Mouse (Mus musculus) left cerebral cortex, adult 2 months (tissue): Measurements from ENCODE around the gene Uspl1. TPM values are rescaled to one million over a fixed set of nuclear protein-coding genes. Genes with fewer than 3 reads are reported as not detected.
A peak's percentile ranks its signal among the peaks of the same experiment; 100 is the strongest.

Source experiments
- DNase-seq, 2 experiments: peaks; one replicate each; pipeline ENCODE4 v3.0.0; 2021 to 2022; ENCODE audit warnings: low spot score in 2 of 2, mixed read lengths in 1 of 2; ENCODE audit errors: extremely low spot score in 1 of 2
- H3K27ac ChIP-seq: fragments of 200-600 bp; 2 replicates; pipeline ENCODE4 v1.8.1; 2022
- H3K4me3 ChIP-seq: fragments of 200-600 bp; 2 replicates; pipeline ENCODE4 v1.8.1; 2022
- CTCF ChIP-seq: fragments of 200-600 bp; IDR thresholded peaks from 2 replicates; pipeline ENCODE4 v1.8.1; 2022; ENCODE audit warnings: antibody characterized with exemption, mild to moderate bottlenecking, moderate library complexity
- intact Hi-C: fragments of 180-260 bp; cut with DNase I; formaldehyde crosslinking; loops from one replicate; pipeline ENCODE4 v1.15.1; 2025
- total RNA-seq, 2 experiments: library from RNA; stranded (reverse); gene quantifications; 2 replicates each; pipeline ENCODE4 v1.2.3; 2021

Uspl1 gene
- total RNA-seq, 2 experiments from 2014 or later: 40.6 to 44.1 TPM

DNA sequence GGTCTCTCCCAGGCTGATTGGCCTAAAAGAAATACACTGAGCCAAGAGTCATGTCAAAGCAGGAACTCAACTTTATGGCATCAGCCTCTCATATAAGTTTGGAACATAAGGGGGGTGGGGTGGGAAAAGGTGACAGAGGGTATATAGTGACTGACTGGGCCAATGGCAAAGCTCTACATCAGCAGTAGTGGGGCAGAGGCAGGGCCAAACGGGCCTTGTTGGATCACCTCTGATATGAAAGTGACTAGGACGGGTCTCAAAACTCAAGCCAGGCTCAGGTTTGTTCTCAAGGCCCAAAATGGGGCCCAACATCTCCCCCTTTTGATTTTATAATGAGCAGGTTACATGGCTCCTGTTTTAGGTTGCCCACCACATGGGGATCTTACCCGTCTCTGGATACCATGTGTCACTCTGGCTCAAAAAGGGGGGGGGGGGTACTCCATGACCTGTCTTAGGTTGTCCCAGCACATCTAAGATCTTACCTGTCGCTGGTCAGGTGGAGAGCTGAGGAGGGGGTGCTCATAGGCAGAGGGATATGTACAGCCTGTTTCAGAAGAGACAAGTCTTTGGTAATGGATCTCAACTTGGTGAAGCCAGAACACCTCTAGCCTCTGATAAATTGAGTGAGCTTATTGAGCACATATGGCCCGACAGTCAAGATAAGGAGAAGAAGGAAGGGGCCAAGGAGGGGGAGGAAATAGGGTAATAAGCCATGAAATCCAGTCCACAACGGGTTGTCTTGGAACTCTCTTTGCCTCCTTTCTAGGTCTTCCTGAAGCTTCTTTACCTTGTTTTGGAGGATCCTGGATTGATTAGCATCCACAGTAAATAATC lies 33.6 kb downstream of the Uspl1 start:
- intact Hi-C loops: no loop called here
- DNase-seq: no peak
- H3K27ac ChIP-seq: no peak overlapping the region
- H3K4me3 ChIP-seq: no peak overlapping the region
- TF ChIP-seq CTCF: no peak

DNA sequence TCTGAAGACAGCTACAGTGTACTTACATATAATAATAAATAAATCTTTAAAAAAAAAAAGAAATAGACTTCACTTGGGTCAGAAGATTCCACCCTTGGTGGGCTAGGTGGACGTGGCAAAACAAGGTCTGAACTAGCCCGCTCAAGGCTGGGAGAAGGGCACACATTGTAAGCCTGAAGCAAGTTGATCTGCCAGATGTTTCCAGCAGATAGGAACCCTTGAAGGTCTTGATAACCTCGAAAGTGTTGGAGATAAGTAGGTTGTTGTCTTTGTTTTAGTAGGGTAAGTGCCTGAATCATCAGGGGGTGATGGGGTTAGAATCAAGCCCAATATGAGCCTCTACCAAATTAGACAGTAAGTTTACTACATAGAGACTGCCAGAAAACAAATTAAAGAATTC lies 35.3 kb downstream of the Uspl1 start:
- intact Hi-C loops: no loop called here
- DNase-seq: no peak
- H3K27ac ChIP-seq: no peak overlapping the region
- TF ChIP-seq CTCF: no peak
- H3K4me3 ChIP-seq: no peak overlapping the region

DNA sequence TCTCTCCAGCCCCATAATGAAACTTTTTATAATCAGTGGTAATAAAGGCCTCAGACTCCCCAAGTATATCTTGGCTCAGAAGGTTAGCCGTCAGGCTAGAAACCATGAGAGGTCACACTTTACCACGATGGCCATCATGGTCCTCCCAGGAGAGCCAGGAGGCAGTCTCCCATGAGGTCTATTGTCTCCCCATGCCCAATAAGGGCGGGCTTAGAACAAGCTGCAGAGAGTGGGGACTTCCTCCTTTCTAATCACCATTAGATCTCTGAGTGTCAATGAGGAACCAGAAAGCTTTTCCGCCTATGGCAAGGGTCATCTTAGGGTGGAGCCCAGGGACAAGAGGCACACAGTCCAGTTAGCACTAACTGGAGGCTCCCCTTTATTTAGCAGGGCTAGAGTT lies 37.2 kb downstream of the Uspl1 start:
- no peak overlapping the region for H3K4me3 ChIP-seq
- intact Hi-C loops: no loop called here
- DNase-seq: no peak
- H3K27ac ChIP-seq: no peak overlapping the region
- TF ChIP-seq CTCF: no peak

DNA sequence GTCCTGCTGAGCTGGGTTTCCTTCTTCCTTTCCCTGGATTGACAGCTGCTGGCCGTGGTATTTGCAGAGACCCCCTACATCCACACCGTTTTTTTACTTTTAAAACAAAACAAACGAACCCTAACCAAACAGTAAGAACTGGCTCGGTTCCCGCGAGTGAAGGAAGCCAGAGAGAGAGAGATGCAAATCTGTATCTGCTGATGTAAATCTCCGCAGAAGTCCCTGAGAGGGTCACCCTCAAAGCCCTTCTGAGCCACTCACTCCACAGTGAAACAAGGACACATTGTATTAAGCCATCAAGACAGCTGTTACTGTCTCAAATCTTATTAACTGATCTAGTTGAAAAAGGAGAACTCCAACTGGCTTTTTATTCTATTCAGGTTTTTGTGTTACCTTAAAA lies 40.5 kb downstream of the Uspl1 start:
- no peak overlapping the region for H3K27ac ChIP-seq
- no peak for TF ChIP-seq CTCF
- DNase-seq: no peak
- no peak overlapping the region for H3K4me3 ChIP-seq
- intact Hi-C loops: loop anchor here (5.0 kb wide), 1 partner anchor 113 kb away; no protein-coding TSS in a partner anchor

DNA sequence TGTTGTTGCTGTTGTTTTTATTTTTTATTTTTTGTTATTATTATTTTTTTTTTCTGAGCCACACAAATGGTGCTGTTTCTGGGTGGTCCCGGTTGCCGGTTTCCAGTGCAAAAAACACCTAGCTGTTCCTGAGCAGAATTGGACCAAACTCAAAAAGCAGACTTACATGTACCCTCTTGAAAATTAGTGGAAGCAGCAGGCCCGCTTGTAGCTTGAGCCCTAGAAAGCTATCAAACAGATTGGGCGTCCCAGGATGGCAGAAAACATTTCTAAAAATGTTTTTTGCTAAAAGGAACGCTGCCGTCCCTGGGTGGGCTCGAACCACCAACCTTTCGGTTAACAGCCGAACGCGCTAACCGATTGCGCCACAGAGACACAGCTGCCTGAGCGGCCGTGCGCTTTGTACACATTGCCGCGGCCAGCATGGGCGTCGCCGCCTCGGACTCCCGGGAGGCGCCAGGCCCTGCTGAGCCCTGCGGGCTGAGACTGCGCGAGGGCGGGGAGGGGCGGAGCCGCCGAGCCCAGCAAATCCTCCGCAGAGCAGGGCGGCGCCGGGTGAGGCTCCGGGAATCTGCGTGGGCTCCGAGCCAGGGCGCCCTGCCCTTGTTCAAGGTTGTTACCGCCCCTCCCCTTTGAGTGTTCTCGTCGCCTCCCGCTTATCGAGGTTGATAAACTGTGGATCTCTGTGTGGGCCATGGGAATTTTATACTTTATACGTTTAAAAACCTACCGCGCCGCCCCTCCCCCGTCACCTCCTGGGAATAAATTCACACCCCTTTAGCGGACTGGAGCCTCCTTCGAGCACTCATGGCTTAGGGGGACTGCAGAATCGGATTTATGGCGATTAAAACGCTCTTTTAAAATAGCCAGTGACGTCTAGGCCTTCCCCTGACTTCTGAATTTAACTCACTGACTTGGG lies 44.8 kb downstream of the Uspl1 start:
- Histone ChIP-seq H3K27ac (peak overlapping the region; percentile 93), H3K4me3 (peak overlapping the region; percentile 68)
- peak; percentile 98 to 100 for DNase-seq
- intact Hi-C loops: loop anchor here (1.0 to 5.0 kb wide), 2 partner anchors 45 to 108 kb away; partner anchors contain the start of genes Hmgb1 and Uspl1
- TF ChIP-seq CTCF: no peak; the same call in 1 of the 2 replicates

DNA sequence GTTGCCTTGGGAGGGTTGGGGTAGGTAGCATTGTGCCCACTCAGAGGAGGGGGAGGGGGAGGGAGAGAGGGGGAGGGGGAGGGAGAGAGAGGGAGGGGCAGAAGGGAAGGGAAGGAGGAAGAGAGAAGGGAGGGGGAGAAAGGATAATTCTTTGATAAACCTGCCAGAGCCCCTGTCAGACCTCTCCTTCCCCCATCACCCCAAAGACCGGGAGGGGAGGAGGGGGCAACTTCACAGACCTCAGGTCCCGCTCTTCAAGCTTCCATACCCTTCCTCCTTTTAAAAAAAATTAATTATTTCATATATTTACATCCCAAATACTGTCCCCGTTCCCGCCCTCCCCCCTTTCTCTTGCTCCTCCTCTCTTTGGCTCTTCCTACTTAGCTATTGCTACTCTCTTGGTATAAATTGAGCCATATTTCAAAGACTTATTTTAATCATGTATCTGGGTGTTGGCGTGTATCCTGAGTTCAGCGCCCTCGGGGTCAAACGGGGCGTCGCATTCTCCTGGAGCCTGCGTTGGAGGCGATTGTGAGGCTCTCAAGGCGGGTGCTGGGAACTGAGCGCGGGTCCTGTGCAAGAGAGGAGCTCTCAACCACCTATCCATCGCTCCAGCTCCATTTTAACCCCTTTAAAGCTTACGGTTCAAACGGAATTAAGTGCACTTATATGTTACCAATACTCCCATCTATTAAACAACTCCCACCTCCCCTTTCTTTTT lies 45.6 kb downstream of the Uspl1 start:
- TF ChIP-seq CTCF: no peak
- Histone ChIP-seq H3K4me3 (peak overlapping the region; percentile 68; the same call in 1 of the 2 replicates), H3K27ac (no peak overlapping the region)
- intact Hi-C loops: loop anchor here (1.0 to 5.0 kb wide), 2 partner anchors 45 to 108 kb away; partner anchors contain the start of genes Hmgb1 and Uspl1
- DNase-seq: no peak

DNA sequence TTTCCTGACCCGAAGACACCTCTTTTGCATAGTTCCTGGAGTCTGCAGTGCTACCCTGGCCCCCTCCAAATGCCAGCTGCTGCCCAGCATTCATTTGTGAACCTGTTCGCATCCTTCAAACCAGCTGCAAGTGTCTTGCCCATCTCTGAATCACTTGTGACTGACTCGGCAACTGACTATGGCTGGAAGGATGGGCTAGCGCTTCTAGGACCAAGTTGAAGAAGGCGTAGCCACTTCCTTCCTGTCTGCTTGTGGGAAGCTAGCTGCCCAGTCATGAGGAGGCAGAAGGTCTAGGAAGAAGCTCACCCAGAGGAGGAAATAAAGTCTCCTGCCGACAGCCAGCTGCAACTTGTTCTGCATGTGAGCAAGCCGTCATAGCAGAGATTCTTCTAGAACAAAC lies 50.9 kb downstream of the Uspl1 start:
- Histone ChIP-seq H3K4me3 (no peak overlapping the region), H3K27ac (no peak overlapping the region)
- no peak for TF ChIP-seq CTCF
- intact Hi-C loops: no loop called here
- DNase-seq: no peak

DNA sequence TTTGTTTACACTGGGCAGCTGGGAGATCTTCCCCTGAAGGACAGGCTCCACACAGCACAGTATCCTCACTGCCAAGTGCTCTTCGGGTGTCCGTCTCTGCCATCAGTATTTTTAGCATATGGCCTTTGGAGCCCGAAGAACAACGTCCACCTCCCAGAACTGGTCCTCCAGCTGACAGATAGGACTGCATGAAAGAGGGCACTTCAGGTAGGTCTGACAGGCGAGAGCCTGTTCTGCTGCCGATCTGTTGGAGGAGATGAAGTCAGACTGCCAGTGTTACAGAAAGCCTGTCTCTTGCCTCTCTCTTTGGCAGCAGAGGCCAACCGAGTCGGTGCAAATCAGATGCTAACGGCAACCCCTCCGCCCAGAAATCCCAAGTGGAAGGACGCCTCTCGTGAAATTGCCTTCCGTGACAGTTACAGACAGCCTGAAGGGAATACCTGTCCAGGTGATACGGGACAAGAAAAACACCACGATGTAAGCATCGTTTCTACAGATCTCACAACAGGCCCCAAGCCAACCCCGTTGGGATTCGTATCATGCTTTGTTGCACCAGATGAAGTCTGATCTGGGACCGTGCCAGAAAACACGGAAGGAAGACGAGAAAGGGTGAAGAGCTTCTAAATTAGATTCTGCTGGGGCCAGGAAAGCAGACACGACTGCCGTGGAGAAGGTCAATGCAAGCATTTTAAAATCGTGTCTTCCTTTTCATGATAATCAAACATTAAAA lies 53.2 kb downstream of the Uspl1 start:
- no peak overlapping the region for H3K4me3 ChIP-seq
- no peak for TF ChIP-seq CTCF

DNA sequence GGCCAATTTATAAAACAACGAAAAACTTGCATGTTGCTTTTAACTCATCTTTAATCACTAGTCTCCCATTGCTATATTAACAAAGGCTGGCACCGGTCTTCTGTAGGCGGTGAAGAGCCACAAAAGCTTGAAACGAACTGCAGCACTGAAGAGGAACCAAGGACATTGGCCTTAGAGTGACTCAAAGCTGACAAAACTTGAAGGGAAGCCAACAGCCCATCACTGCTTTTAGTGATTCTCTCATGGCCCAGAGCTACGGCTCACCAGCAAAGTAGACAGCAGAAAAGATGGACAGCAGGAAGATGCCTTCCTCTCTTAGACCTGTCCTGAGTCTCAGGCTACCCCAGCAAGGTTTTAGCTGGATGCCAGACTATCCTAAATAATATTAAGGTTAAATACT lies 58.3 kb downstream of the Uspl1 start:
- TF ChIP-seq CTCF: no peak
- no peak for DNase-seq
- Histone ChIP-seq H3K4me3 (no peak overlapping the region), H3K27ac (no peak overlapping the region)
- intact Hi-C loops: no loop called here

More for the DNA sequence above, 53.2 kb downstream of the Uspl1 start:
- no peak overlapping the region for H3K27ac ChIP-seq
- DNase-seq: no peak
- intact Hi-C loops: no loop called here

DNA sequence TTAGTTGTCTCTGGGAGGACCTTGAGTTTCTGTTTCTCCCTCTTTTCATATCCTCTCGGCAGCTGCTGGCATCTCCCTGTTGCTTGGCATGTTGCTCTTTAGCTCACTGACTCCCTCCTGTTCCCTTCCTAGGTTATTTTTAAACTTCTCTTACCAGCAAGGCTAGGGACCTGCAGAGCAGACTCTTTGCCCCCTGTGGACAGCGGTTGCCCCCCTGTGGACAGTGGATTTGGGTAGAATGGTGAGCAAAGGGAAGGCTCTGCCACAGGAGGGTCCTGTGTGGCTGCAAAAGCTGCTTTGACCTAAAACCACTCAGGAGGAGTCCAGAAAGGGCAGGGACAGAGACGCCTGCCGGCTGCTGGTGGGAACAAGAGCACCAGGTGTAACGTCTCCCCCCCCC lies 58.9 kb downstream of the Uspl1 start:
- no peak for DNase-seq
- TF ChIP-seq CTCF: no peak
- no peak overlapping the region for H3K27ac ChIP-seq
- intact Hi-C loops: no loop called here
- no peak overlapping the region for H3K4me3 ChIP-seq
